Mouse (Mus musculus) ovary, postnatal 36 days (tissue): ENCODE results near the gene Kctd7.

ENCODE experiments used
- DNase-seq: peaks from one replicate; pipeline ENCODE4 v3.0.0; 2022; ENCODE audit warnings: low spot score, mixed read lengths

Gene Kctd7

DNA sequence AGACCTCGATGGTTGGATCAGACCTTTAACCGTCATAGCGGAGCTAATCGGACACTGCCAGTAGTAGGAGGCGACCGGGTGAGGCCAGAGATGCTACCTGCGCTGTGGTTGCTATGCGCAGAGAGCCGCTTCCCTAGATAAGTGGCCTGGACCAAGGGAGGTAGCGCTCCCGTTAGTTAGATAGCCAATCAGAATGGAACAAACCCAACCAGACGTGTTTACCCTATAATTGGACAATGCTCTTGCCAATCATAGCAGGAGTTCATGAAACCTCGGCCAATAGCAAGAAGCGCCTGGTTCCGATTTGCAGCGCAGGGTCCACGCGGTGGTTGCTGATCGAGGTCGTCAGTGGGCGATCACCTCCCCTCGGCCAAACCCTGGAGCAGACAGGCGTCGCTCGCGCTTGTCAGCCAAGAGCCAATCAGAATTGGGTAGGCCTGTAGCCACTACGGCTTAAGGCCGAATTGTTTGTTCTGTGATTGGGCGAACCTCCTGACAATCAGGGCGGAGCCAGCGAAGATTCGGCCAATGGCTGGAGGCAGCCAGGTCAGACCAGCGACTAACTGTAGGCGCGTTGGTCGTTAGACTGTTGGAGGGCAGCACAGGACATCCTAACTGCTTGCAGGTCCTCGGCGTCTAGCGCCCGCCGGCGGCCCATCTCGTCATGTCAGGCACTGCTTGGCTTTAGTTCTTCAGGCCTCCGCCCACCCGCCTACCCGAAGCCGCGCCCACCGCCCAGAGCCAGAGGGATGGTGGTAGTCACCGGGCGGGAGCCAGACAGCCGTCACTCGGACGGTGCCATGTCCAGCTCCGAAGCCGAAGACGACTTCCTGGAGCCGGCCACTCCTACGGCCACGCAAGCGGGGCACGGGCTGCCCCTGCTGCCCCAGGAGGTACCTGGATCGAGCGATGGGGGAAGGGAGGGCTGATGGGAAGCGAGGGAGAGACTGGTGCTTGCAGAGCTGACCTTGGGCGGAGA is at the start of gene Kctd7:
Kctd7 (plus strand) TSS at position 528 of the 979 bp plus-strand sequence.
- peak; percentile 92 for DNase-seq

DNA sequence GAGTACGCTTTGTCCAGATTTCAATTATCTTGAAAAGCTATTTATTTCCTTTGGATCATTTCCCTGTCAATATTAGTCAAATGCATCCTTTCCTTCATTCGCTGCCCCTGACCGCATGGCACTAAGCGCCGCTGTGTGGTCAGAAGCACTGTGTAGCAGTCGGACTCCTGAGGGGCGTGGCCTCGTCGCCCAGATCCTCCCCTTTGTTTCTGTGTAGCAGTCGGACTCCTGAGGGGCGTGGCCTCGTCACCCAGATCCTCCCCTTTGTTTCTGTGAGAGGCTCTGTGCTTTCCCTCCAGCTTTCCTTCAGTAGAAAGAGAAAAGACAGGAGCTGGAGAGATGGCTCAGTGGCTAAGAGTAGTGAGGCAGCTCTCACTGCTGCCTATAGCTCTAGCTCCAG is 47.9 kb upstream of the Kctd7 start:
- no peak for DNase-seq

DNA sequence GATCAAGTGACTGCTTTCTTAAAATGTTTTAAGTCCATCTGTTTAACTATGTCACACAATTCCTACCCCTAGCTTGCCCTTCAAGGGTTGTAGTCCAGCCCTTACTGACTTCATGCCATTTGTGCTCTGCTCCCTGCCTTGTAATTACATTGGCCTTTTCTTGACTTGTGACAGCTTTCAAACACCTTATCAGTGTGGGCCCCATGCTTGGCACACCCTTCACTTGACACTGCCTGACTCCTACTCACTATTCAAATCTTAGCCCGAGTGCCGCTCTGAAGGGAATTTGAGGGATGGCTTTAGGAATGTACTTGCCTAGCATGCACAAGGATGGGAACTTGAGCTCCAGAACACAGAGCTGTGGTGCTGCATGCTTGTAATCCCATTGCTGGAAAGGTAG is 46.8 kb upstream of the Kctd7 start:
- DNase-seq: no peak

- DNase-seq: no peak
Observed at GRCm38 (mm10) chr5:130101724-130102123, 42.9 kb upstream of the Kctd7 start.

DNA sequence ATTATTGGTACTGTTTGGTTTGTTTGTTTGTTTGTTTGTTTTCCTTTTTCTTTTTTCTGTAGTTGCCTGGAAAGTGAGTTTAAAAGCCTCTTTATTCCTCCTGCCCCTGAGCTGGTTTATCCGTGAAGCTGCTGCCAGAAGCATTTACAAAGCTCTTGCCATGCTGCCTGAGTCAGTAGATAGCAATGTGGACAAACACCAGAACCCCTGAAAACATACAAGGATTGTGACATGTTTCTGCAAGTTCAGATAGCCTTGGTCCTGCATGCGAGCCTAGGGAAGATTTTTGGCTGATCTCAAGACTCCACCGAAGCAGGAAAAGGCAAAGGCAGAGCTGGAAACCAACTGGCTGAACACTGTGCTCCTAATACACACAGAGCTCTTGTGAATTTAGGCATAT is 35.3 kb upstream of the Kctd7 start:
- DNase-seq: no peak

GRCm38 (mm10) chr5:130110632-130111464 is 33.8 kb upstream of the Kctd7 start:
- no peak for DNase-seq

DNA sequence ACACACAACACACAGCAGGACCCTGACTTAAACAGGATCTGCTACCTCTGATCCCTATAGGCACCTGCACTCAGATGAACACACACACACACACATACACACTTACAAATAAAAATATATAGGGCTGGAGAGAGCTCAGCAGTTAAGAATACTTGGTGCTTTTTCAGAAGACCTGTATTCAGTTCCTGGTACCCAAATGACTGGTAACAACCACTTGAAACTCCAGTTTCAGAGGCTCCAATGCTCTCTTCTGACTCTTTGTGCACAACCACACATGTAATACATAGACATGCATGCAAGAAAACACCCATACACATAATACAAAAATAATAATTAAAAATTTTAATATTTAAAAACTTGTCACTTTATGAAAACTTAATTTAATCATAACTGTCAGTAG is 32.0 kb upstream of the Kctd7 start:
- no peak for DNase-seq

DNA sequence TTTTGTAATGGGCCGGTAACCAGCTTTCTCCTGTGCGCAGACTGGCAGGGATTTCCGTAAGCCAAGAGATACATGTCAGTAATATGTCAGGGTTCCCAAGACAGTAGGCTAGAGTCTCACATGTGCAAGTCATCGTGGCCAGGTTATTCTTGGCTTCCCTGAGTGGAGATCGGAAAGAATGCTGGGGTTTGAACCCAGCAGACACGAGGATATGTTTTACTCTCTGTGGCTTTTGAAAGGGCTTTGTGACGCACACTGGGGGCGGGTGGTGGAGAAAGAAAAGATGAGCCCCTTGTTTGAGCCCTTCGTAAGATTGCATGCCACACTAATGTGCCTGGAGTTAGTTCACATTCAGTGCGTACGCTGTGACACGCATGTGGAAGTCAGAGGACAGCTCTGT is 28.5 kb upstream of the Kctd7 start:
- DNase-seq: no peak

DNA sequence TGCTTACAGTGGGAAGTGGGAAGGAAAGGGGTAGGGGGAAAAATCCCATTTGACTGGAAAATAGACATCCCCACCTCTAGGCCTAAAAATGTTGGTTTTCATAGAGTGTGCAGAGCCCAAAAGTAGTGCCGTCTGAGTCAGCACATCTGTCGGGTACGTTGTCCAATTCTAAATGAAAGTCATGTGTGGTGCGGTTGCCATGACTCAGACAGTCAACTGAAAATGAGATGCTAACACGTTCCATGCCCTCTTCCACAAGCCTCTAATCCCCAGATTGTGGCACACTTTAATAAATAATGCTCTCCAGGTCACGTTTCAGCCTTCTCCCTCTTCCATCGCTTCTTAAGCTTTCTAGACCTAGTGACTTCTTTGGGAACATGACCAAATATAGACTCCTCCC is 27.8 kb upstream of the Kctd7 start:
- no peak for DNase-seq

DNA sequence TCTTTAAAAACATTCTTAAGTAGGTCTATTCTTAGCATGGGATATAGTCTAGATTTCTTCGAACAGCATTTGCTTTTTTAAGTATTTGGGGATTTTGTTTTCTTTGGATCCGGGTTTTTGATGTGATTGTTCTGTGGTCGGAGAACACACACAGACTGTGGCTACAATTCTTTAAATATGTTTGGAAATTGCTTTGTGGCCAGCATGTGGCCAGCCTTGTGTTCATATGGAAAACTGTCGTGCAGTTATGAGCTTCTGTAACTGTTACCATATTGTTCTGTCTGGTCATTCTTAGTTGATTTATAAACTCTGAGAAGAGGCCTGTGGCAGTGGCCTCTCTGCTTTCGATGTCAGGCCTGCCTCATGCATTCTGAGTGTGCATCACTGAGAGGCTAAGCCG is 26.7 kb upstream of the Kctd7 start:
- no peak for DNase-seq

DNA sequence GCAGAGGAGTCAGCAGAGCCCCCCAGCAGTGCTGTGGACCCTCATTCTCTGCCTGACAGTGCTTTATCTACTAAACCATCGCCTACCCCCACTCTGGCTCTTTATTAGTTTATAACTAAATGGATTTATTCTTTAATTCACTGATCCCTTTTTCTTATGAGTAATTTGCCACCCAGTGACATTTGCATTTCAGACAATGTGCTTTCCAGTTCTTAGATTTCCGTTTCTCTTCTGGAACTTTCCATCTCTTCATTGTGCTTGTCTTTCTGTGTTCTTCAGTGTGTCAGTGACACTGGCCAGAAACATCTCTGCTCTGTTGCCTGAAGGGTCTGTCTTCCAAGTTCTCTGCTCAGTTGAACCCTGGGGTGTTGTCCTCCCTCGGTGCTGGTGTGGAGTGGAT is 25.4 kb upstream of the Kctd7 start:
- DNase-seq: no peak

DNA sequence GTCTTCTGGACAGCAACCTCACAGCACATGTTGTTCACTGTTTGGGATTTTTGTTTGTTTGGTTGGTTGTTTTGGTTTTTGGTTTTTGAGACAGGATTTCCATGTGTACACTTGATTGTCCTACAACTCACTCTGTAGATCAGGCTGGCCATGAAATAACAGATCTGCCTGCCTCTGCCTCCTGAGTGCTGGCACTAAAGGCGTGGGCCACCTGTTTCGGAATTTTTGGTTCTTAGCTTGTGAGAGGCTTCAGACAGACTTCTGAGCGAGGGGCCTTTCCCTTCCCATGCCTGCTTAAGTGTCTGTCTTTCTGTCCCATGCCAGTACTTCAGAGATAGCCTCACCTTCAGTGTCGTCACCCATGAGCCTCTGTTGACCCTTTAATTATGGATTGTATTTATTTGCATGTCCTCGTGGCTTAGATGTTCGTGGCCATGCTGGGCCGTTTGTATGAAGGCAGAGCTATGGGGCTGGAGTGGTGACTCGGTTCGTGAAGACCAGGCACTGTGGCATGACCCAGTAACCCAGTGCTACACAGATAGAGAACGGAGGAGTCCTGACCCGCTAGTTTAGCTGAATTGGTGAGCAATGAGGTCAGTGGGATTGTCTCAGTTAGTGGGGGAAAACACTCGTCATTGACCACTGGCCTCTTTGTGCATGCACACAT is 24.5 kb upstream of the Kctd7 start:
- no peak for DNase-seq

- DNase-seq: peak; percentile 27
Observed at GRCm38 (mm10) chr5:130120904-130121303, 23.8 kb upstream of the Kctd7 start.

DNA sequence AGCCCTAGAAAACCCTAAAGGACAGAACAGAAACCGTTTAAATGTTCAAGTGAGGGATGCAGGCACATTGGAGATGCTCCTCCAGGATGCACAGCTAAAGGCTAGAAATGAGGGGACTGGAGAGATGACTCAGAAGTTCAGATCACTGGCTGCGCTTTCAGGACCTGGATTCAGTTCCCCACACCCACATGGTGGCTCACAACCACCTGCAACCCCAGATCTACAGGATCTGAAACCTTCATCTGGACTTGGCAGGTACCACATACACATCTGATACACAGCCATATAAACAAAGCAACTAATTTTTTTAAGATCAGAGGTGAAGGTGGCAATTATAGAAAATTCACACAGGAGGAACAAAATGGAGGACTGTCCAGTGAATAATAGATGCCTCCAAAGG is 22.3 kb upstream of the Kctd7 start:
- DNase-seq: no peak

- DNase-seq: no peak
Observed at GRCm38 (mm10) chr5:130124271-130124670, 20.4 kb upstream of the Kctd7 start.

DNA sequence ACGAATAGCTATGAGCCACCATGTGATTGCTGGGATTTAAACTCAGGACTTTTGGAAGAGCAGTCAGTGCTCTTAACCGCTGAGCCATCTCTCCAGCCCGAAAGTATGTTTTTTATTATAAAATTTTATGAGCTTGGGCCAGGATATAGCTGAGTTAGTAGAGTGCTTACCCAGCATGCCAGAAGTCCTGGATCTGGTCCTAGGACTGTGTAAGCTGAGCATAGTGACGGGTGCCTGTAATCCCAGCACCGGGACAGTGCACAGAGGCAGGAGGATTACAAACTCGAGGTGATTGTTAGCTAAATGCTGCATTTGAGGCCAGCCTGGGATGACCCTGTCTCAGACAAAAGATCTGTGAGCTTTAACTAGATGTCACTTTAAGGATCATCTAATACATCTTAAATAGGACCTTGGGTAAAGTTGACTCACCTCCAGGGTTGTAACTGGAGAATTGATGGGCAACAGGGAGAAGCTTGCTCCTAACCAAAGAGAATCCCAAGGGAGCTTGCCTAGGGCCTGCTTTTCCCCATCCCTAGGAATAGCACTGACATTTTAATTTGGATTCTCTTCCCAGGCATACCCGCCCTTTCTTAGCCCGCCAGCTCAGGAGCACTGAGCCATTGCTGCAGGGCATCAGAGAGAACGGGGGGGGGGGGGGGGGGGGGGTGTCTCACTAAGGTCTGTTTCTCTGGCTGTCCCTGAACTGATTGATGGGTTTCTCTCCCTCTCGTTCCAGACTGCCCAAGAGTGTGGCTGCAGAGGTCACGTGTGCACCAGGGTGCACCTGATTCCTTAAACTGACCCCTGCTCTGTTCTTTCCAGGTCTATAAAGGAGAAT is 15.8 kb upstream of the Kctd7 start:
- no peak for DNase-seq

DNA sequence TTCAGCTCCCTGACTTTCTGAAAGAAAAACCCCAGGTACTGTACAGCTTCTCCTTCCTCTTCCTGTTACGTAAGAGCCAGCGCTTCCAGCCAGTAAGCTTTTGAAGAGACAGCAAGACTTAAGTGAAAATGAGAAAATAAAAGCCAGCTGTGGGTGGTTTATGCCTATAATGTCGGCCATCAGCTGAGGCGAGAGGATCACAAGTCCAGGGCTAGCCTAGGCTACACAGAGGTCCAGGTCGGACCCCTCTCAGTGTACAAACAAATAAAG is 15.2 kb upstream of the Kctd7 start:
- no peak for DNase-seq

DNA sequence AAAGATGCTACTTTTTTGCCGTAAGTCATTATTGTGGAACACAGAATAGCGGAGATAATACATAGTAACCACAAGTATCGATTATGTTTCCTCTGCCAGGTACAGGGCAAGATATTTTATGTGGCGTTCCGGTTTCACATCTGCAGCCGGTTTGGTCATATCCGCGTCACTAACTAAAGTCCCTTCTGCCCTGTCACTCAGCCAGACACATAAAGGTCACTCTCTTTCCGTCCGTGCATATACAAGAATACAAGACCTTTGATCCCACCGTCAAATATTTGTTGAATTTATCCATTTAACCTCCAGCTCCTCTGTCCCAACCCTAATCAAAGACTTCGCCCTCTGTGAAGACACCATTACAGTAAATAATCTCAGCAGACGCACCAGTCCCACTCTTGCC is 8.1 kb upstream of the Kctd7 start:
- DNase-seq: no peak

DNA sequence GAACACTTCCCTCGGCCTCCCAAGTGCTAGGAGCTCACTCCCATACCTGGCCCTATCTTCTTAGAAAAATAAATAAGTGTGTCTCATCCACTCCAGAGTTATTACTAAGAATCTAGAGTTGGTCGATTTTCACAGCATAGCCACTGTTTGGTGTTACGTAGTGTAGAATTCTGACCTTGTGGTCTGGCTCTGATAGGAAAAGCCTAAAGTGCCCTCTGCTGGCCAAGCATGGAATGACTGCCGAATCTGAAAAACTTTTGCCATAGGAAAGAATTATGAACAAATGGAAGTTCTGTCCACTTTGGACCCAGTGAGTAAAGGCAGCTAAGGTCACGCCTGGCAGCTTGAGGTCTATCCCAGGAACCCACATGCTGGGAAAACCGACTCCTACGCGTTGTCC is 5.3 kb upstream of the Kctd7 start:
- DNase-seq: peak; percentile 74

DNA sequence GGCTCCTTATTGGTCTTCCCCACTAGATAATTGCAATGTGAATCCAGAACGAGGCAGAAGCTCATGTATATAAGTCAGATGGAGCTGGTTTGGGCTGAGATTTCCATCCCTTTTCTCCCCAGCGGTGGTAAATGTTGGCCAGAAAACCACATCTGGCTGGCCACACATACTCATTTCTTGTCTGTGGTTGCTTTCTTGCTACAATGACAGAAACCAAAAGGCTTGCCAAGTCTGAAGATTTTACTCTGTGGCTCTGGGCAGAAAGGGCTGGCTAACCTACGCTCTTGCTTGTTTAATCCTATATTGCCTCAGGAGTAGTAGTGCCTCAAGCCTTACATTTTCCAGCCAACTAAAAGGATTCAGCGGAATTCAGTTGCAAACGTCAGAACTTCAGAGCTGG is 3.5 kb upstream of the Kctd7 start:
- no peak for DNase-seq

- DNase-seq: peak; percentile 52
Observed at GRCm38 (mm10) chr5:130142041-130142440, 2.6 kb upstream of the Kctd7 start.

DNA sequence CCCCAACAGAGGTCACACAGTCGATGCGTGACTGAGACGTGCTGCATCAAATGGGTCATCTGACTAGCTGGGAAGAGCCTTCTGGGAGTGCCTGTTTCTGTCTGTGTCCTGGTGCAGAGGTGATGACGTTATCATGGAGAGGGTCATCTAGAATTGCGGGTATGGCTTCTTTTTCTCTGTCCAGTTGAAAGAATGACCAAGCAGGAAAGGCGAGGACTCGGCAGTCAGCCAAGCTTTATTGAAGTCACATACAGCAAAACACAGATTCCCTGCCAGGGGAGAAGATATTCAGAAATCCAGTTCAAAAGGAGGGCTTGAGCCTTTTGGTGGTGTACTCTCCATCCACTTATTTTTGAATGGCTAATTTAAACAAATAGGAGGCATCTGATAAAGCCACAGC is 1.6 kb upstream of the Kctd7 start:
- no peak for DNase-seq
